Mouse (Mus musculus): ENCODE data around the gene Nkx2-2. TPM values are rescaled to one million over a fixed set of nuclear protein-coding genes. Genes with fewer than 3 reads are reported as not detected.

Nkx2-2 gene
- total RNA-seq, 1 experiment: 0.27 TPM

DNA sequence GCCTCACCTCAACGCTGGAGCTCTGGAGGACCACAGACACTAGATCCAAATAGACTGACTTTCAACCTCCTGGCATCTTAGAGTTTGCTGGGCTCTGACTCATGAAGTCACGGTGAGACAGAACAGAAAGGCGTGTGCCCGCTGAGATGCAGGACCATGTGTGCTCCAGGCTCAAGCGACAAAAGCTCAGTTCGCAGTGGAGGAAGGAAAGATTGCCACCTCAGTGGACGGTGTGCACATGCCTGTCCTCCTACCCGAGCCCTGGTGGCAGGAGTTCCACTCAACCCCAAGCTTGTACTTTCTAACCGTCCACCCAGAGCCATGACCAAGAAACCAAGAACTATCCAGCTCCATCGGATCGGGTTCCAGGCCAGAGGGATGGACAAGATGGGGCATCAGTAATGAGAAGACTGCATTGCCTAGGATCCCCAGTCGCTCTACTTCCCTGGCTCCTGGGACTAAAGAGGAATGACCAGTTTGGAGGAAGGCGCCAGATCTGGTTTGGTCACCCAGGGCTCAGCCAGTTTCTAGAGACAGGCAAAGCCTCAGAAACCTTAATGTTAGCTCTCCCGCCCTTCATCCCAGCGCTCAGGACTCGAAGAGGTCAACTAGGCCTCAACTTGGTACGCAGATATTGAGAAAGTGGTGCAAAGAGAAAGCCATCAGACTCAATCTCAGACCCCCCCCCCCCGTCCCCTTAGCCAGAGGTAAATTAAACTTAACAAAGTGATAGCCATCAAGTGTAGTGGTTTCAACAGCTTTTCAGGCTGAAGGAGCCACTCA is 11.9 kb downstream of the Nkx2-2 start:
- no peak for TF ChIP-seq ZNF384 (IDR thresholded peaks at IDR 0.05; ENCODE audit: low read depth, low read length)
- TF ChIP-seq ZC3H11A (IDR thresholded peaks at IDR 0.05; ENCODE audit: borderline replicate concordance, low read depth, low read length): no peak
- TF ChIP-seq CHD2 (IDR thresholded peaks at IDR 0.05; ENCODE audit: low read depth, low read length): no peak
- in situ Hi-C loops (cut with MboI; ENCODE audit: low sequenced_read_pairs in 2 of 2, unreplicated experiment in 2 of 2): loop anchor here (5.0 to 10.0 kb wide), 3 partner anchors 97 to 957 kb away; partner anchors contain the start of genes Insm1 (in 1 of the 2) and Nkx2-4 (in 1 of the 2)
- Histone ChIP-seq H3K27ac (ENCODE audit: insufficient read depth, low read depth, low read length, poor library complexity, severe bottlenecking) (no peak overlapping the region), H3K36me3 (ENCODE audit: control insufficient read depth, insufficient read depth, low read length, poor library complexity, severe bottlenecking) (no peaks in the 10 kb centered on the region), H3K4me1 (ENCODE audit: control insufficient read depth in 2 of 2, insufficient read depth in 2 of 2, low read length in 2 of 2, poor library complexity in 1 of 2) (peaks cover 2 to 5% of the 10 kb centered on the region in 2 experiments; a peak in 2 of 4 replicates), H3K9me3 (ENCODE audit: control insufficient read depth, insufficient read depth, low read depth, low read length) (no peaks in the 10 kb centered on the region), H3K9ac (ENCODE audit: insufficient read depth, low read depth, low read length, poor library complexity, severe bottlenecking) (no peak overlapping the region), H3K4me3 (ENCODE audit: insufficient read depth in 1 of 2, low read depth in 1 of 2, low read length in 2 of 2, poor library complexity in 1 of 2, severe bottlenecking in 1 of 2) (no peak overlapping the region)
- DNase-seq (ENCODE audit: low read depth, low spot score): no peak

GRCm38 (mm10) chr2:147181304-147181665 is 12.8 kb downstream of the Nkx2-2 start:
- H3K4me1 ChIP-seq (ENCODE audit: control insufficient read depth in 2 of 2, insufficient read depth in 2 of 2, low read length in 2 of 2, poor library complexity in 1 of 2): peaks cover 2 to 5% of the 10 kb centered on the region in 2 experiments; a peak in 2 of 4 replicates
- H3K27ac ChIP-seq (ENCODE audit: insufficient read depth, low read depth, low read length, poor library complexity, severe bottlenecking): no peak overlapping the region
- in situ Hi-C loops (cut with MboI; ENCODE audit: low sequenced_read_pairs in 2 of 2, unreplicated experiment in 2 of 2): loop anchor here (5.0 to 10.0 kb wide), 3 partner anchors 96 to 956 kb away; partner anchors contain the start of genes Insm1 (in 1 of the 2) and Nkx2-4 (in 1 of the 2)
- H3K9me3 ChIP-seq (ENCODE audit: control insufficient read depth, insufficient read depth, low read depth, low read length): no peaks in the 10 kb centered on the region
- no peak overlapping the region for H3K9ac ChIP-seq (ENCODE audit: insufficient read depth, low read depth, low read length, poor library complexity, severe bottlenecking)
- no peak for DNase-seq (ENCODE audit: low read depth, low spot score)
- no peak for TF ChIP-seq CHD2 (IDR thresholded peaks at IDR 0.05; ENCODE audit: low read depth, low read length)
- no peak for TF ChIP-seq HCFC1 (IDR thresholded peaks at IDR 0.05; ENCODE audit: borderline replicate concordance, insufficient read depth, low read length)
- no peaks in the 10 kb centered on the region for H3K36me3 ChIP-seq (ENCODE audit: control insufficient read depth, insufficient read depth, low read length, poor library complexity, severe bottlenecking)
- no peak overlapping the region for H3K4me3 ChIP-seq (ENCODE audit: insufficient read depth in 1 of 2, low read depth in 1 of 2, low read length in 2 of 2, poor library complexity in 1 of 2, severe bottlenecking in 1 of 2)

- in situ Hi-C loops (cut with MboI; ENCODE audit: low sequenced_read_pairs in 2 of 2, unreplicated experiment in 2 of 2): loop anchor here (5.0 to 10.0 kb wide), 3 partner anchors 96 to 956 kb away; partner anchors contain the start of genes Insm1 (in 1 of the 2) and Nkx2-4 (in 1 of the 2)
- no peak overlapping the region for H3K9ac ChIP-seq (ENCODE audit: insufficient read depth, low read depth, low read length, poor library complexity, severe bottlenecking)
- H3K27ac ChIP-seq (ENCODE audit: insufficient read depth, low read depth, low read length, poor library complexity, severe bottlenecking): no peak overlapping the region
- H3K4me3 ChIP-seq (ENCODE audit: insufficient read depth in 1 of 2, low read depth in 1 of 2, low read length in 2 of 2, poor library complexity in 1 of 2, severe bottlenecking in 1 of 2): no peak overlapping the region
- H3K9me3 ChIP-seq (ENCODE audit: control insufficient read depth, insufficient read depth, low read depth, low read length): no peaks in the 10 kb centered on the region
- TF ChIP-seq HCFC1 (IDR thresholded peaks at IDR 0.05; ENCODE audit: borderline replicate concordance, insufficient read depth, low read length): no peak
- no peak for TF ChIP-seq ZNF384 (IDR thresholded peaks at IDR 0.05; ENCODE audit: low read depth, low read length)
- TF ChIP-seq ZC3H11A (IDR thresholded peaks at IDR 0.05; ENCODE audit: borderline replicate concordance, low read depth, low read length): no peak
- TF ChIP-seq CHD2 (IDR thresholded peaks at IDR 0.05; ENCODE audit: low read depth, low read length): no peak
- no peak for TF ChIP-seq MAFK (IDR thresholded peaks at IDR 0.05; ENCODE audit: insufficient read depth, low read depth, low read length)
- peaks cover 2 to 3% of the 10 kb centered on the region in 2 experiments; a peak in 1 of 4 replicates for H3K4me1 ChIP-seq (ENCODE audit: control insufficient read depth in 2 of 2, insufficient read depth in 2 of 2, low read length in 2 of 2, poor library complexity in 1 of 2)
- H3K36me3 ChIP-seq (ENCODE audit: control insufficient read depth, insufficient read depth, low read length, poor library complexity, severe bottlenecking): no peaks in the 10 kb centered on the region
- no peak for DNase-seq (ENCODE audit: low read depth, low spot score)
These were observed 13.3 kb downstream of the Nkx2-2 start for GRCm38 (mm10) chr2:147180649-147181303.

DNA sequence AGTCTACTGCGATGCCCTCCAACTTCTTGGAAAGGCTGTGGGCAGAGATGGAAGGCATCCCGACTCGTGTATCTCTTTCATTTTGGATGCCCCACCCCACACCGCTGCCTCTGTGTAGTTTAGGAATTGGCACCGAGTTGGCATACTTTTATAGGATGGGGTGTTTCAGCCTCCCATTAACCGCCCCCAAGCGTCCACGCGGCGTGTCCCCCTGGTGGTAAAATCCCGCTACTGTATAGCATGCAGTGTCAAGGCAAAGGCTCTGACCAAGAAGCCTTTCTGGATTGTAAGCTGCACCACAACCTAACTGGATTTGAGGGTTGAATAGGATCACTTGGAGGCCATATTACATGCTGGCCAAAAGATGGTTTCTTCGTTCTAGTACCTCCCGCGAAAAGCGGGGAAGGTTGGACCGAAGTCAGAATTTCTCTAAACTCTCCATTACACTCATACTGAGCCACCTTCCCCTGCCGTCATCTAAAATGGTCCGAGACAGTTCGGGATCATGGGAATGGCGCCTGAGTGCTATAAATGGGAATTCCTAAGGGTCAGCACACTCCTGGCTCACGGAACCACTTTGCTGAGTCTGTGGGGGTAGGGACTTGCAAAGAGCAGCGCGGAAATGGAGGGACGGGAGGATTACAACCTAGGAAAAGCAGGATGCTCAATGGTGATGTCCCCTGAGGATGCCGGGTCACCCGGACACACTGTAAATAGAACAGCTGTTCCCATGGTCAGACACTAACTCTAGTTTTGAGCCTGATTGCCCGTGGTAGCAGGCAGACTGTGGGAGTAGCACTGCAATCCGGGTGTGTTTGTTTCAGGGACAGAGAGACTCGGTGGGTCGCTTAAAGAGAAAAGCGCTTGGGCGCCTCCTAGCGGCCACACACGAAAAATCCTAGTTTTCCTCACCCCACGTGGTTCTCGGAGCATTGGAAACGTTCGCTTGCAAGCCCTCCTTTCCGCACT is 15.7 kb downstream of the Nkx2-2 start:
- H3K36me3 ChIP-seq (ENCODE audit: control insufficient read depth, insufficient read depth, low read length, poor library complexity, severe bottlenecking): no peaks in the 10 kb centered on the region
- H3K4me3 ChIP-seq (ENCODE audit: insufficient read depth in 1 of 2, low read depth in 1 of 2, low read length in 2 of 2, poor library complexity in 1 of 2, severe bottlenecking in 1 of 2): peak overlapping the region; percentile 47 to 61
- H3K9ac ChIP-seq (ENCODE audit: insufficient read depth, low read depth, low read length, poor library complexity, severe bottlenecking): 0 out of 2 replicates have a peak overlapping the region, but pooled peaks have one; percentile 21
- no peaks in the 10 kb centered on the region for H3K9me3 ChIP-seq (ENCODE audit: control insufficient read depth, insufficient read depth, low read depth, low read length)
- peaks cover 0 to 2% of the 10 kb centered on the region in 2 experiments; a peak in 1 of 4 replicates for H3K4me1 ChIP-seq (ENCODE audit: control insufficient read depth in 2 of 2, insufficient read depth in 2 of 2, low read length in 2 of 2, poor library complexity in 1 of 2)
- in situ Hi-C loops (cut with MboI; ENCODE audit: low sequenced_read_pairs in 2 of 2, unreplicated experiment in 2 of 2): loop anchor here (5.0 kb wide), 3 partner anchors 221 to 551 kb away; no protein-coding TSS in a partner anchor
- DNase-seq (ENCODE audit: low read depth, low spot score): peak; percentile 83
- no peak overlapping the region for H3K27ac ChIP-seq (ENCODE audit: insufficient read depth, low read depth, low read length, poor library complexity, severe bottlenecking)
- TF ChIP-seq HCFC1 (IDR thresholded peaks at IDR 0.05; ENCODE audit: borderline replicate concordance, insufficient read depth, low read length) (no peak), MAFK (IDR thresholded peaks at IDR 0.05; ENCODE audit: insufficient read depth, low read depth, low read length) (no peak), ZNF384 (IDR thresholded peaks at IDR 0.05; ENCODE audit: low read depth, low read length) (no peak), ZC3H11A (IDR thresholded peaks at IDR 0.05; ENCODE audit: borderline replicate concordance, low read depth, low read length) (peak; percentile 19; the same call in 1 of the 2 replicates)
